Mouse (Mus musculus): ENCODE measurements around the gene Zfp747.
"Not testable (repeated sequence)": the region's sequence is repeated elsewhere in the genome, so short reads cannot be mapped to it uniquely, and the experiment has no call there.

Zfp747 gene

DNA sequence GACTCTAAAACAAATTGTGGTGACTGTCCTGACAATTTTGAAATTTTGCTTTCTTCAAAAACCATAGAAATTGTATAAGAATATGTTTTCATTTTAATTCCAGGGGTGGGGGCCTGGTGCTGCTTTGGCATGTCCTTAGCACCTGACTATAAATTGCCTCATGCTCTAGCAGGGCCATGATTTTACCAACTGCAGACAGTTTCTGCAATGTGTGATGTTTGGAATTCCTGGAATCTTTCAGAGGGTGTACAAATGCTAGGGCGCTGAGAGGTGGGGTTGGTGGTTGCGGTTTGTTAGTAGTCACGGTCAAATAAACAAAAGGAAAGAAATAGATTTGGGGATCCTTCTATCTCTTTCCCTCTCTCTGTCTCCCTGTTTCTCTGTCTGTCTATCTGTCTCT, 9.6 kb downstream of the Zfp747 start:
- DNase-seq, result no peak

DNA sequence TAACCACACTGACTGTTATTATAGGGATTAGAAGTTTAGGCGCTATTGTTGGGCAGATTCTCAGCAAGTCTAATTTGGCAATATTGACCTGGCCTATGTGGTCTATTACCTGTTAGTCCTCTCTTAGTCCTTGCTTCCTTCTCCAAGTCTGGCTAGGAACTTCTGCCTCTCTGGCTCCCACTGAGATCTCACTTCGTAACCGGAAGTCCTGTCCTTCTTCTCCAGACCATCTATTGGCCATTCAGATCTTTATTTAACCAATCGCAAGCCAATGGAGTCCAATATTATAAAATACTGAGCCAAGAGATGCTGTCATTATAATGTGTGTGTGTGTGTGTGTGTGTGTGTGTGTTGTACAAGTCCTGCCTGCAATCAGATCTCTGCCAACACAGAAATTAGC, 11.7 kb downstream of the Zfp747 start:
- DNase-seq, result peak; percentile 52

DNA sequence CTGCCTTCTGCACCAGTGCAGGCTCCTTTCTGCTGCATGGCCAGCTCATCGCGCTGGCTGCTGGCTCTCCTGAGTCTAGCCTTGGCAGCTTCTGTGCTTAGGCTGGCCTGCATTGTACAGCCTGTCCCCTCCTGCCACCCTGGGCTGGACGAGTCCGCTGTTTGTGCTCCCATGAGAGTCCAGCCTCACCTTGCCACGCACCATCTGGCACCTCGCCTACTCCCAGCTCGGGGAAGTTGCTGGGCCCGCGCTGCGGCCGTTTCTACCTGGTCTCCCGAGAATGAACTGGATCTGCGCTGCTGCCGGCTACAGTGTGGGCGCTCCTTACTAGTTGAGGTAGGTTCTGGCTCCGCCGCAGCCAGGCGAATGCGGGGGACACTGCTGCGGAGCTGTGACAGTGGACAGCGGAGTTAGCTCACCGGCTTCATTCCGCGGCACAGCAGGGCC, 12.4 kb downstream of the Zfp747 start:
- peak; percentile 33 for DNase-seq

- peak; percentile 53 for DNase-seq
These were observed 13.4 kb downstream of the Zfp747 start for GRCm38 (mm10) chr7:127362418-127362817.

DNA sequence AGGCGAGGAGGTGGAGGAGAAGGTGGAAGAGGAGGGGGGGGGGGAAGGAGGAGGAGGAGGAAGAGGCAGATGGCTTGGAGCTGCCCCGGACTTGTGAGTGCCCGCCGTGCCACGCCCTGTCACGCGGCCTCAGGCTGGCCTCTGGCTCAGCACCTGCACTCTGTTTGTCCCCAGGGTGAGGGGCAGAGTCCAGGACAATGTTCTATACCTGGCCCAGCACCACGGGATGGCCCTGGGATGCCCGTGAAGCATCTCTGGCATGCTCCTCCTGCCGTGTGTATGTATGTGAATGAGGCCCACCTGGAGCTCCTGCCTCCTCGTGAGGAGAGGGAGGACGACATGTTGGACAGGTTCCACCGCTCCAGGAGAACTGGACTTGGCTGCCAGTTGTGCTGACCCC, 14.4 kb downstream of the Zfp747 start:
- DNase-seq, result no peak

DNA sequence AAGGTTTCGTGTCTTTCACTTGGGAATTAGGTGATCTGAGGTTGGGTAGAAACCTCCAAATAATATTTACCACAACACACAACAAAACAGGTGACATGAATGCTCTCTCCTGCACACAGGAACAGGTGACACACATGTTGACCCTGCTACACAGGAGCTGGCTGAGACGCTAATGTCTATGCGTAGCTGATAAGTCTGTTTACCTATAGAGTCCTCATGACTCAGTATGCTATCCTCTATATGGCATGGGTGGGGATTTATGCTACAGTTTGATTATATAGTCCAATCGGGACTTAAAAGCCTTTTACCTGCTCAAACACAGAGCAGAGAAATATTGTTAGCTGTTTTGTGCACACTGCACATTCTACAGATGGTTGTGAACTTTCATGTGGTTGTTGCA, 15.6 kb downstream of the Zfp747 start:
- DNase-seq, result no peak

GRCm38 (mm10) chr7:127358472-127358871, 17.4 kb downstream of the Zfp747 start:
- DNase-seq, result no peak

DNA sequence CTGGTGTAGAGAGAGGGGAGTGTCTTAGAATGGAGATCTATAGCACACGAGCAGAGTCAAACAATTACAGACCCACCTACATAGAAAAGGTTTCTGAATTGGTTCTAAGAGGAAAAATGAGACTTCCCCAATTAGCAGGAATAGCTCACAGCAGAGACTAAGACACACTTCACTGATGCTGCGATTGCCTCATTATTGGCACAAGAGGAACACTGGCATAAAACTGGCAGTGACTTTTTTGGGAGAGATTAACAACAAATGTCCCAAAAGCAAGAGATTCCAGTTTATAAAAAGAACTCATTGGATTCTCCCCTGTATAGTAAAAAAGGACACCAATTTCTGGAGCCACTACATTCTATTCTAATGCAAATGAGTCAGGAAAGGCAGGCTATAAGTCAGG, 18.0 kb downstream of the Zfp747 start:
- no peak for DNase-seq

DNA sequence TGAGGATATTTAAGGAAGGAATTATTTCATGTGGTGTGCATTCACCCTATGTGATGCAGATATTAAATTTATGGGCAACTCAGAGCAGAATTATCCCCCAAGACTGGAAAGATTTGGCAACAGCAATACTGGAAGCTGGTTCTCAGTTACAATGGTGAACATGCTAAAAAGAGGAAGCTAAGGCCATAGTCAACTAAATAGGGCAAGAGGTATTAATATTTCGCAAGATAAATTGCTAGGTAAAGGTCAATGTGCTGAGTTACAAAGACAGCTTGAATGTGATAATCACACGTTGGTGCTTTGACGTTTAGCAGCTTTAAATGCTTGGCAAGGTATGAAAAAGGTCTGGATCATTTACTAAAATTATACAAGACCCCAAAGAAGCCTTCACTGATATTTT, 20.1 kb downstream of the Zfp747 start:
- DNase-seq, result no peak

- DNase-seq, result no peak
These were observed 24.4 kb downstream of the Zfp747 start for GRCm38 (mm10) chr7:127351230-127352004.

DNA sequence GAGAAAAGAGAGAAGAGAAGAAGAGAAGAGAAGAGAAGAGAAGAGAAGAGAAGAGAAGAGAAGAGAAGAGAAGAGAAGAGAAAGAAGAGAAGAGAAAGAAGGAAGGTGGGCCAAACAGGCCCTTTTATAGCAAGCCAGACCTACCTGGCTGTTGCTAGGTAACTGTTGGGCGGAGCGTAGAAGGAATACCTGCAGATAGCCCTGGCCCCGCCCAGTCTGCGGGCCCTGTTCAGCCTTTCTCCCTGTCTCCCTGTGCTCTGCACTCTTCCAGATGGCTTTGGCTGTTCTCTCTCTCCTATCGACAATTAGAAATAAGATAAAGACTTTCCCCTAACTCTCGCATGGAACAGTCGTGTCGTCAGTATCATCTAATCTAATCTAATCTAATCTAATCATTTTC, 29.2 kb downstream of the Zfp747 start:
- peak; percentile 83 for DNase-seq

DNA sequence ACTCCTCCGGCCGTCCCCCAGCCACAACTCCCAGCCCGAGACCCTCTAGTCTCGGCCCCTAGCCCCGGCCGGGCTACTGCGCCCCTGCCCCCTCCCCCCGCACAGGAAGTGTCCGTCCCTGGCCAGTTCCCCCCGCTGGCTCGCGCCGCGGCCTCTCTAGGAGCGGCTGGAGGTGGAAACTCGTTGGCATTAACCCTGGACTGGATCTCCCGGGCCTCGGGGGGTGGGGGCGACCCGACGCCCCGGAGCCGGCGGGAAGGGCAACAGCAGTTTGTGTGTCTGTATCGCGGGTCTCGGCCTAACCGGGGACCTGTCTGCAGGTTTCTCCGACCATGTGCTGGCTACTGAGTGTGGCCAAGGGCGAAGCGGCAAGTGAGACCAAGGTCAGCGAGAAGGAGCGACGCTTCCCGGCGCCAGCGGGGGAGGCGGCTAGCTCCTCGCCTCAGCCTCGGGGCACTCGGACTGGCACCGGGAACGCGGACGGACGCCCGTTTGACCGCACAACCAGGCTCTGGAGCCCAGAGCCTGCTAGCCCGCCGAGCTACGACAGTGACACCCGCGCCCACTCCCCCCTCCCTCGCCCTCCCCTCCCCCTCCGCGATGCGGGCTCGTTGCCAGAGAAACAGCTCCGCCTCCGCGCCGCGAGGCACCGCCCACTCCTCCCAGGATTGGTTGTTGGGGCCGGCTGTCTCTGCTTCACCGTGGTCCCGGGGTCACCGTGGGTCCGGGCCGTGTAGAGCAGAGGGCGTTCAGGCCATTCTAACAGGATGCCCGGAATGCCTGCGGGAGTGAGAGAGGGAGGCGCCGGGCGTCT, 30.1 kb downstream of the Zfp747 start, which contains the start of gene Zfp768:
Gene Zfp768 (minus strand): TSS at position 78 of the 814 bp plus-strand sequence.
- DNase-seq, result peak; percentile 95

DNA sequence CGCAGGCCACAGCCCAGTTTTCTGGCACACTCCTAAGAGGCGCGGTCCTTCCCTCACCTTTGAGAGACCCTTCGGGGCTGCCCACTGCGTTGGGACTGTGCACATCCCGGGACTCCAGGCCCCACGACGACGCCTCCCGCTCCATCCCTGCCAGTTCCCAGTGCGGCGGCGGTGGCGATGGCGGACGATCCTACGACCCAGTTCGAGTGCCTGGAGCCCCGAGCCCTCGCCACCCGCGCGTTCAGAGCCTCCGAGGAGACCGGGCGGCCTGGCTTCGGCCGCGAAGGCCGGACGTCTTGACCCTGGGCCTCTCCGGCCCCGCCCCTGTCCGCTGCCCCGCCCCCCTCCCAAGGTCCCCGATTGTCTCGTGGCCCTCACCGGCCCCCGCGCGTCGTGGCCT, 30.8 kb downstream of the Zfp747 start:
- DNase-seq, result peak; percentile 55

DNA sequence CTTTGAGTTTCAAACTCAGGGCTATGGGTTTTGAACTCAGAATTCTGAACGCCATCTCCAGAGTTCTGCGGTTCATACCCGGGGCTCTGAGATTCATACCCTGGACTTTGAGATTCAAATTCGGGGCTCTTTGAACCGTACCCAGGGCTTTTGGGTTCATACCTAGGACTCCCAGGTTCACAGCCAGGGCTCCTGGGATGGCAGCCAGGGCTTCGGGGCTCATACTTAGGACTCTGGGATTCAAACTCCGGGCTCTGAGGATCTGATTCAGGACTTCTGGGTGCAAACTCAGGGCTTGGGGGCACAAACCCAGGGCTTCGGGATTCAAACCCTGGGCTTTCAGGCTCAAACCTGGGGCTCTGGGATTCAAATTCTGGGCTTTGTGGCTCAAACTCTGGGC, 31.5 kb downstream of the Zfp747 start:
- DNase-seq, result no peak

DNA sequence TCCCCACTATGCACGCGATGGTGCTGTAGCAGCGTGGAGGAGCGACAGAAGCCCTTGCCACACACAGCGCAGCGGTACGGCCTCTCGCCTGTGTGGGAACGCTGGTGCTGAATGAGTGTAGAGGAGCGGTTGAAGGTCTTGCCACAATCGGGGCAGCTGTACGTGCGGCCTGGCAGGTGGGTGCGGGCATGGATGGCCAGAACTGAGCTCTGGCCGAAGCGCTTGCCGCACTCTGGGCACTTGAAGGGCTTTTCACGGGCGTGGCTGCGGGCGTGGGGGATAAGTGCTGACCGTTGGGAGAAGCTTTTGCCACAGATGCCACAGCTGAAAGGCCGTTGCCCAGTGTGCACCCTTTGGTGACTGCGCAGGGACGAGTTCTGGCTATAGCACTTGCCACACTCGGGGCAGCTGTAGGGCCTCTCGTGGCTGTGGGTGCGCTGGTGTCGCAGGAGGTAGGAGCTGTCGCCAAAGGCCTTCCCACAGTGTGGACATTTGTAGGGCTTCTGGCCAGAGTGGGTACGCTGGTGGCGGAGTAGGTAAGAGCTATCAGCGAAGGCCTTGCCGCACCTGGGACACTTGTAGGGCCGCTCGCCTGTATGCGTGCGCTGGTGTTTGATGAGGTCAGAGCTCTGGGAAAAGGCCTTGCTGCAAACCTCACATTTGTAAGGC, 32.4 kb downstream of the Zfp747 start:
- peak; percentile 19 for DNase-seq

GRCm38 (mm10) chr7:127342888-127343287, 33.0 kb downstream of the Zfp747 start:
- DNase-seq, result no peak

DNA sequence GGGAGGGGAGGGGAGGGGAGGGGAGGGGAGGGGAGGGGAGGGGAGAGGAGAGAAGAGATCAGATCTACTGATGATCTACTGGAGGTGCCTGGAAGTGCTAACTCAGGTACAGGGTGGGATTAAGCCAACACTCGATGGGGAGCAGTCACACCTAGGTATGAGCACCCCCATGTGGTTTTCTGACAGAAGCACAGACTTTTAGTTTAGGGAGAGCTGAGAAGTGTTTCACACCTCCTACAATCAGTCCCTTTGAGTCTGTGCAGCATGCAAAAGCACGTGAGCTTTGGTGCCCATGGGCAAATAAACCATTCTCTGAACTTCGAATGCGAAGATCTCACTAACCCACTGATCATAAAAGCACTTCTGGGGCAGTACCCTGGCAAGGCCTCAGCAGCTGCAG, 33.5 kb downstream of the Zfp747 start:
- DNase-seq, result peak; percentile 16

DNA sequence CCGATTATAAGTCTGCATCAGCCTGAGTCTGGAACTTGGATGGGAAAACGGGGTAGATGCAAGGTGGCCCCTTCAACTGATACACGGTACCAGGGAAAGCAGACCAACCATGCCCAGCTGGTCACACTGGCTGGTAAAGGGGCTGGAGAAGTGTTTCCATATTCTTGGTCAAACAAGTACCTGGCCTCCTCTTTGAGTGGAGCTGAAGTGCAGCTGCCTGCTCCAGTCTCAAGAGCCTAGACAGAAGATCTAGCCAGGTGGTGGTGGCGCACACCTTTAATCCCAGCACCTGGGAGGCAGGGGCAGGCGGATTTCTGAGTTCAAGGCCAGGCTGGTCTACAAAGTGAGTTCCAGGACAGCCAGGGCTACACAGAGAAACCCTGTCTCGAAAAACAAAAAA, 34.0 kb downstream of the Zfp747 start:
- not testable (repeated sequence) for DNase-seq

- DNase-seq, result no peak
These were observed 34.5 kb downstream of the Zfp747 start for GRCm38 (mm10) chr7:127341356-127341755.

GRCm38 (mm10) chr7:127337636-127338035, 38.2 kb downstream of the Zfp747 start:
- no peak for DNase-seq

DNA sequence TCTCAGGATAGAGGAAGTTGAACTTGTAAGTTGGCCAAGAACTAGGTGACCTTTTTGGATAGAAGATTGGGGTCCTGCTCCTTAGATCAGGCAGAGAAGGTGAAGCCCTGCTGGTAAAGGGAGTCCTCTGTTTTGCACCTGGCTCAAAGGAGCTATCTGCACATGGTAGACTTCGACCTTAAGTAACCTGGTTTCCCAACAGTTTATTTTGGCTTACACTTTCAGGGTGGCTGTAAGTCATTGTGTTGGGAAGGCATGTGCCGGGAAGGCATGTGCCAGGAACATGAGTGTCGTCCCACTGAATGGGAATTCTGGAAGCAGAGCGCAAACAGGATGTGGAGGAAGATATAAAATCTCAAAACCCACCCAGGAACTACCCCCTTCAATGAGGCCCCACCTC, 40.2 kb downstream of the Zfp747 start:
- DNase-seq, result no peak

GRCm38 (mm10) chr7:127333240-127333639, 42.6 kb downstream of the Zfp747 start:
- no peak for DNase-seq

- DNase-seq, result peak; percentile 69
These were observed 49.2 kb downstream of the Zfp747 start for GRCm38 (mm10) chr7:127326685-127327084.

GRCm38 (mm10) chr7:127325550-127325949, 50.3 kb downstream of the Zfp747 start:
- no peak for DNase-seq

Measured in lung, postnatal 10 days (tissue).